Mouse (Mus musculus) small intestine, adult 2 months (tissue): ENCODE results near the gene Ube2h.

Source experiments
- CTCF ChIP-seq: fragments of 200-500 bp; IDR thresholded peaks from 2 replicates; pipeline ENCODE4 v1.5.1; 2012; ENCODE audit warnings: low read depth, mild to moderate bottlenecking, control low read depth, inconsistent platforms, low read length, moderate library complexity, mixed read lengths; ENCODE audit not compliant: insufficient replicate concordance, insufficient read length; ENCODE audit errors: extremely low read depth
- POLR2A ChIP-seq: fragments of 200-500 bp; IDR thresholded peaks from 2 replicates; pipeline ENCODE4 v1.6.1; 2012; ENCODE audit warnings: low read depth, mild to moderate bottlenecking, control low read depth, inconsistent platforms, low read length, moderate library complexity

DNA sequence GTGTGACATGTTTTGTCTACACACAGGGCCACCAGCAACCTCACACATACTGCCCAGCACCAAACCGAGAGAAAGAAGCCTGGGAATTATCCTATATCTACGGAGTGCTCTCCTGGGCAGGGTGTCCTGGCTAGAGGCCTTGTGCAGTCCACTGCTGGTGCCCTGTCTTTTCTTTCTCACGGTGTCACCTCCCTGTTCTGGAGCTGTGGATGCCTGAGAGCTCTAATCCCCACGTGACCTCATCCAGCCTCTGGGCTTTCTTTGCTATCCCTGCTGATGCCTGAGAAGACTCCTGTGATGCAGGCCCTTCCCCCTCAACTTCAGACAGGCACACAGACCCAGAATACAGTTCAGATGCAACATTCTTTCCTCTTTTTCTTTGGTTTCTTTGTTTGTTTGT is 4.4 kb upstream of the Ube2h start:
- TF ChIP-seq CTCF (no peak), POLR2A (no peak)
